Mouse (Mus musculus) megakaryocyte, embryonic 14.5 days (primary cell): Measurements from ENCODE around the gene Bmp8a.

Experiments used
- FLI1 ChIP-seq: IDR thresholded peaks from 2 replicates; pipeline ENCODE4 v1.6.1; 2012; ENCODE audit warnings: low read length, inconsistent platforms, mixed read lengths
- GATA1 ChIP-seq: IDR thresholded peaks from 3 replicates; pipeline ENCODE4 v1.6.1; 2012; ENCODE audit warnings: mixed read lengths, low read length, inconsistent platforms, borderline replicate concordance

GRCm38 (mm10) chr4:123296148-123296534 lies 46.9 kb downstream of the Bmp8a start:
- no peak for TF ChIP-seq FLI1
- TF ChIP-seq GATA1: no peak
